Mouse (Mus musculus) retina, postnatal 1 day (tissue): ENCODE measurements around the gene Dclk1.
A peak's percentile ranks its signal among the peaks of the same experiment; 100 is the strongest.

Source experiments
- DNase-seq: peaks from one replicate; pipeline ENCODE4 v3.0.0-alpha.2; 2012

The Dclk1 gene

GRCm38 (mm10) chr3:55406616-55407015 lies 164.5 kb downstream of the Dclk1 start:
- DNase-seq: no peak

DNA sequence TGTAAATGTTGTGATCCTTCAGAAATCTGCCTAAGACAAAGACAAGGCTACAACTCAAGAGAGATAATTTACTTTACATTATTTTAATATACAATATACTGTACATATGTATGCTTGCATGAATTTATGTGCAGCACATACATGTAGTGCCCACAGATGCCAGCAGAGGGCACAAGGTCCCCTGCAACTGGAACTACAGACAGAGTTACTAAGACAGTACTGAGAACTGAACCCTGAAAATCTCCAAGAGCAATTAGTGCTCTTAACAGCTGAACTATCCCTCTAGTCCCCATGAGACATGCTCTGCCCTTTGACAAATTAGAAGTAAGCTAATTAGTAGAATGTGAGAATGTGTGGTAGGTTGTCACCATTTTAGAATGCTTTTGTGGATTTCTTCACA lies 169.4 kb downstream of the Dclk1 start:
- no peak for DNase-seq

GRCm38 (mm10) chr3:55415527-55415950 lies 173.4 kb downstream of the Dclk1 start:
- DNase-seq: peak; percentile 76

- DNase-seq: no peak
Measured at GRCm38 (mm10) chr3:55418845-55419244, 176.7 kb downstream of the Dclk1 start.

DNA sequence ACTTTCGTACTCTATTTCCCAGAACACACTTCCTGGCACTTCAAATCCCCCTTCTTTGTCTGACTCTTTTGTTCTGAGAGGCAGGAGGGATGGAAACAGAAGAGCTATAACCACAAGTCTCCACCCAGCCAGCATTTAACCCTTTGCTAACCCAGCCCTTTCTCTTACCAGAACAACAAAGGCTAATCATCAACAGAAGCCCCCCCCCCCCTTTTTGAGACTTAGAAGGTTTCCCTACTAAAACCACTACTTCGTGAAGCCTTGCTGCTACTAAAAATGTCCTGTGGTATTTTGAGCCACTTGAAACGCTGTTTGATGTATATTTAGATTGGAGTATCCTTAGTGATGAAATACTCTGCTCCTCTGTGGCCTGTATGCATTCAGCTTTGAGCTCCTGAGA lies 177.2 kb downstream of the Dclk1 start:
- no peak for DNase-seq

DNA sequence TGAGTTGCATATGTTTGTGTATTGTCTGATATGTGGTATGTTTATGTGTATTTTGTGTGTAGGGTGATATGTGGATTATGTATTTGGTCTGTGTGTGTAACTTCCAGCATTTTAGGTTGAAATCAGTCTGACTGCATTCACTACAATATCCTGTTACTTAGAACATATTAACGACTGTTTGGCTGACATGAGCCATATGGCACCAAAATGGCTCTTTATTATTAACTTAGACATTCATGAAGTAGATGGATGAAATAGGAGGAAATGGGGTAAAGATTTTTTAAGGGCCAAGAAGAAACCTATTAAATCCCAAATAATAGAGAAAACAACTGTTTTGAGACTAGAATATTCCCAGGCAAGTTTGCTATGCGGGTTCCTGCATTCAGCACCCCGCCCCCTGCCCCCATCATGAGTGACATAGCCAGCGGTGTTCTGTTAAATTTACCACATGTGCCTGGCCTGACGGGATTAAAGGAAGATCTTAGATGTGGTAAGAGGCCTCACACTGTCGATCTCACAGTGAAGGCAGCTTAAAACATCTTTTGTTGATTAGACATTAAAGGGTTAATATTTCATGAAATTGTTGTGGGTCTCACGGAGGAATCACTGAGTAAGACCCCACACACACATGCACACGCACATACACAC lies 178.4 kb downstream of the Dclk1 start:
- no peak for DNase-seq

- peak; percentile 59 for DNase-seq
Measured at GRCm38 (mm10) chr3:55423640-55424397, 181.7 kb downstream of the Dclk1 start.

DNA sequence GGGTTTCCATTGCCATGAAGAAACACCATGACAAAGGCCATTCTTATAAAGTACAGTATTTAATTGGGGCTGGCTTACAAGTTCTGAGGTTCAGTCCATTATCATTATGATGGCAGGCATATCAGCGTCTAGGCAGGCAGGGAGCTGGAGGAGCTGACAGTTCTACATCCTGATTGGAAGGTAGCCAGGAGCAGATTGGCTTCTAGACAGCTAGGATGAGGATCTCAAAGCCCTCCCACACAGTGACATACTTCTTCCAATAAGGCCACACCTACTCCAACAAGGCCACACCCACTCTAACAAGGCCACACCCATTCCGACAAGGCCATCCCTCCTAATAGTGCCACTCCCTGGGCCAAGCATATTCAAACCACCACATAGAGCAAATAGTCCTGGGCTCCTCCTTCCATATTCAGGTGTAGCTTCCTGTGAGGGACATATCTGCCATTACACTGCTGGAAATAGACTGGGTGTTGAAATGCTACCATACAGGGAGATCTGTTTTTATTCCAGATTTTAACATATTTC lies 187.9 kb downstream of the Dclk1 start:
- no peak for DNase-seq

GRCm38 (mm10) chr3:55431223-55431622 lies 189.1 kb downstream of the Dclk1 start:
- DNase-seq: no peak

GRCm38 (mm10) chr3:55434276-55434675 lies 192.1 kb downstream of the Dclk1 start:
- no peak for DNase-seq

- DNase-seq: no peak
Measured at GRCm38 (mm10) chr3:55438824-55439446, 196.8 kb downstream of the Dclk1 start.

DNA sequence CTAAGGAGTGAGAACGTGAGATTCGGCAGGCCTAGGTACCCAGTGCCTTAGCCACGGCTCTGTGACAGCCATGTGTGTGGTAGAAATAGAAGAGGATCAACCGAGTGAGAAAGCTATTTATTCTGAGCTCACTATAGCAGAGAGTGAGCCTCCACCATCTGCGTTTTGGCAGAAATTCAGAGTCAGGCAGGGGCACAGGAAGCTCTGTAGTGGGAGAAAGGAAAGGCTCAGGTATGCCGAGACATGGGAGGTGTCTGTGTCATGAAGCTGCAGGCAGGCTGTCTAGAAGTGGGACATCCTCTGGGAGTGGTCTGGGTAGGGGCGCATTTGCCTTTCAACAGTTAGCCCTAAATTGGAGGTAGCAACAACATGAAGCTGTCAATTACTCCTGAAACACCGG lies 198.2 kb downstream of the Dclk1 start:
- DNase-seq: no peak

DNA sequence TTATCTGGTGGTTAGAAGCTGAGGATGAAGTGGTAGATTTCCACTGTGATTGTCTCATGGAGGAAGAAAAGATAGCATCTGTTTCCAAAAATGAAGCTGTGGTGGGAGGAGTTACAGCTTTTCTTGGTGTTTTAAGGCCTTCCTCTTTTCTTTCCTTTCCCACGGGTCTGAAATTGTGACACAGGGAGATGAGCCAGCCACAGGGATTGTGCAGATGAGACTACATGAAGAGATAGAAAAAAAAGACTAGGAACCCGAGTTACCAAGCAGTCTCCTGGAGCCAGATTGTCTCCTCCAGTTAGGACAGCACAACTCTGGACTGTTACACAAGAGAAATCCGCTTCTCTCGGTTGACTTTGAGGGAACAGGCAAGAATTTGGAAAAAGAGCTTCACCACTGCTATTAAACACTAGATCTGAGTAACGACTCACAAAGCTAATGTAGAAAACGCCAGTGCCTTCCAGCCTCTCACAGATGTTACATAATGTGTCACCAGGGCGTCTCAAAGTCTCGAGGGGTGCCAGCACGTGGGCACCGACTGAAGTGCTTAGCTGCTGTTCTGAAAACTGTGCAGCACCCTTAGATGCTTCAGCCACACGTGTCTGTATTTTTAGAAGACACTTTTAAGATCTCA lies 200.0 kb downstream of the Dclk1 start:
- no peak for DNase-seq

DNA sequence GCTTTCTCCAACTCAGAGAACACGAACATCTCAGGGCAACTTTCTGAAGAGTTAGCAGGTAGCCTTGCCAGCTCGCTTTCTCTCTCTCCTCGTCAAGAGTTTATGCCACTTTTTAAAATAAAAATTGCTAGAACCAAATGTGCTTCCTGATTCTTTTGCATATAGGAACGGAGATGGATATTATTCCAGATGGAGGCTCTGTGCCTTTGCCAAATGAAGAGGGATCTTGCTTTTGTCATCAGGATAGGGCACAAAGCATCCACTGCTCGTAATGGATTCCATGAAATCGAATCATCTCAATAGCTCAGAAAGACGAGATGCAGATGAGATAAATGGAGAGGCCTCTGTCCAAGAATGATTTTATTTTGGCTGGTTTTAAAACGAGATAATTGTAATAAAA lies 201.1 kb downstream of the Dclk1 start:
- DNase-seq: no peak

GRCm38 (mm10) chr3:55443725-55444124 lies 201.6 kb downstream of the Dclk1 start:
- DNase-seq: no peak

DNA sequence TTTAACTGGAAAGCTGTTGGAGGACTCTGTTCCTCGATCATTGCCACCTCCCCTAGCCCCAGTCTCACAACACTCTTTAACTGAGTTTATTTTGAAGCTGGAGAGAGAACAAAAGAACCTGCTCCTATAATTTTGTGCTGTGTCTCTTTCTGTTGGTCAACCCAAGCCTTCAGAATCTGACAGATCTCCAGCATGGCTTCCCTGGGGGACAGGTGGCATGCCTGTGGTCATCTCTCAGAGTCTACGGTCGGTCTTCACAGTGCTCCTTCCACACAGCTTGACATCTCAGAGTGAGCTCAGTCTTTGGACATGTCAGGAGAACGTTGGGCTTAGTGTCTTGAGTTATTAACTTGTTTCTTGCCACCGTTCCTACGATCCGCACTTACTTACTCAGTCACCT lies 204.5 kb downstream of the Dclk1 start:
- no peak for DNase-seq

GRCm38 (mm10) chr3:55447486-55448460 lies 205.6 kb downstream of the Dclk1 start:
- peak; percentile 53 for DNase-seq

GRCm38 (mm10) chr3:55449148-55449547 lies 207.0 kb downstream of the Dclk1 start:
- no peak for DNase-seq

DNA sequence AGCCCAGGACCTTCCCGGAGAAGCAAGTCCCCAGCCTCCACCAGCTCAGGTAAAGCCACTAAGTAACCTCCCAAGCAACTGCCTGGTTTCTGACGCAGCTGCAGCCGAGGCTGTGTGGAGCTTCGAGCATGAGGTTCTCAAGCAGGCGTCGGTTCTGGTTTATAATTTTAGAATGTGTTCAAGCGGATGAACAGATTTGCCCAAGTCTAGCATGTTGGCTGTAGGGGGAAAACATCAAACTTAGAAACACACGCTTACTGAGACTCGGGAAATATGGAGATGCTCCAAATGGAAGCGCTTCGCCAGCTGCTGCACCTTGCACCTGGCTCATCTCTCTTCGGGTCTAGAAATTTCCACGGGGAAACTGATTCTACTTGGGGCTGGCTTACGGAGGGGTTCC lies 208.9 kb downstream of the Dclk1 start:
- no peak for DNase-seq

DNA sequence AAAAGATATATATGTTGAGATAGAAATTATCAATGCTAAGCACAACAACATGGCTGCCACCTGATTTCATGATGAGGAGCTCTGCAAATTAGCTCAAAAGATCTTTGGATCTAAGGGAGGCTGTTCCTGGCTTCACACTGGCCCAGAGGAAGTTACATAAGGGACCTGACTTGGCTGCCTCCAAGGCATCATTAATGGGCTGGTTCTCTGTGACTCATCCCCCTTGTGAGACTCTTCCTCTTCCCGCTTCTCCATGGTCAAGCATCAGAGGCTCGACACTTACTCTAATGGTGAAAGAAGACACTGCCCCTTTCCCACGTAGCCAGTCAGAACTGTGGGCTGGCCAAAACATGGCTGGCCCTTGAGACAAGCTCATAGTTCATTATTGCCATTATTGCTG lies 209.7 kb downstream of the Dclk1 start:
- DNase-seq: no peak

- DNase-seq: no peak
Measured at GRCm38 (mm10) chr3:55452464-55452863, 210.3 kb downstream of the Dclk1 start.

- no peak for DNase-seq
Measured at GRCm38 (mm10) chr3:55461092-55461491, 218.9 kb downstream of the Dclk1 start.
